Mouse (Mus musculus): ENCODE measurements around the gene Lce1a1. TPM values are rescaled to one million over a fixed set of nuclear protein-coding genes. Genes with fewer than 3 reads are reported as not detected.

Gene Lce1a1
- polyA plus RNA-seq, 1 experiment: not detected

DNA sequence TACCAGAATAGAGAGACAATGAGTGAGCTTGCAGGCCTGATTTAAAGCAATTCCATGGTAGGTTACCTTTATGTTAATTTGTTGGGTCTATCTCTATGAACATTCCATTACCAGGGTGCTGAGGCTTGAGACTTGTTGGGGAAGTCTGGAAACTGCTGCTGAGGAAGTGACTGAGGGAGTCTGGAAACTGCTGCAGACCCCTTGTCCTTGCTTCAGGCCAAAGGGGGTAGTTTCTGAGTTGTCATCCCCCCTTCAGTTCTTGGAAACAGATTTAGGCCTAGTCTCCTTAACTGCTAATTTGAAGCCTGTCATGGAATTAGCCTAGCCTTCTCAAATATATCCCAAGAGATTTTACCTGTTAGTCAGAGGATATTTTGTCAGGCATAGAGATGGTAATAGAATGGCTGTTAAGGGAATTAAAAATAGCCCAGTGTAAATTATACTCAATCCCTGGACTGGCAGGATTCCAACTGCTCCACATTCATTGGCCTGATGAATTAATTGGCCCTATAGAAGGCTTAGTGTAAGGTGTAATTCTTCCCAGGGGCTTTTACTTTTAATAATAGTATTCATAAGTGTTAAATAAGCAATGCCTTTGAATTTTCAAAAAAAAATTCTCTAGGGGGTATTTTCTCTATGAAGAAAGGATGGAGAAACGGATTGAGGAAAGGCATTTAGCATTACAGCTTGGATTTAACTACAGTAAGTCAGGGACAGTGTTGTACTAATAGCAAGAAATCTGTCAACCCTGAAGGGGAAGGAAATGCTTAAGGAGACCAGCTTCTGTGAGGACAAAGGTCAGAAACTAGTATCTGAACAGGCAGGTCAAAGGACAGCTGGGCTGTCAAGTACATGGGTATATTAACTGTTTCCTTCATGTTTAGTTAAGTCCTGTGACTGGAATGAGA is 10.1 kb downstream of the Lce1a1 start:
- TF ChIP-seq GATA1 (IDR thresholded peaks at IDR 0.05; ENCODE audit: low read length) (no peak), TAL1 (IDR thresholded peaks at IDR 0.05; ENCODE audit: low read length) (no peak)
- Histone ChIP-seq H3K9me3 (ENCODE audit: control insufficient read depth, low read length) (0 out of 2 replicates have a peak, but pooled peaks cover 3% of the 10 kb centered on the region), H3K4me3 (replicated peaks) (no peak overlapping the region), H3K36me3 (ENCODE audit: control insufficient read depth) (no peaks in the 10 kb centered on the region), H3K27me3 (ENCODE audit: control insufficient read depth) (no peaks in the 10 kb centered on the region), H3K4me1 (ENCODE audit: control insufficient read depth) (no peaks in the 10 kb centered on the region)

GRCm38 (mm10) chr3:92621560-92621959 is 26.5 kb downstream of the Lce1a1 start, which contains the start of gene Lce6a:
Gene Lce6a (minus strand): TSS chr3:92621660.
- Histone ChIP-seq H3K4me3 (replicated peaks) (no peak within 1 kb of the TSS), H3K9me3 (ENCODE audit: control insufficient read depth, low read length) (no peaks in the 10 kb centered on the region), H3K36me3 (ENCODE audit: control insufficient read depth) (no peaks in the 10 kb centered on the region), H3K27me3 (ENCODE audit: control insufficient read depth) (no peaks in the 10 kb centered on the region), H3K4me1 (ENCODE audit: control insufficient read depth) (no peaks in the 10 kb centered on the region)
- no peak for TF ChIP-seq GATA1 (IDR thresholded peaks at IDR 0.05; ENCODE audit: low read length)
- TF ChIP-seq TAL1 (IDR thresholded peaks at IDR 0.05; ENCODE audit: low read length): no peak

- H3K27me3 ChIP-seq (ENCODE audit: control insufficient read depth): no peaks in the 10 kb centered on the region
- H3K9me3 ChIP-seq (ENCODE audit: control insufficient read depth, low read length): no peaks in the 10 kb centered on the region
- no peaks in the 10 kb centered on the region for H3K4me1 ChIP-seq (ENCODE audit: control insufficient read depth)
- TF ChIP-seq GATA1 (IDR thresholded peaks at IDR 0.05; ENCODE audit: low read length) (no peak), TAL1 (IDR thresholded peaks at IDR 0.05; ENCODE audit: low read length) (no peak)
- no peak overlapping the region for H3K4me3 ChIP-seq (replicated peaks)
- H3K36me3 ChIP-seq (ENCODE audit: control insufficient read depth): no peaks in the 10 kb centered on the region
These were observed 38.3 kb downstream of the Lce1a1 start for GRCm38 (mm10) chr3:92609804-92610203.

- TF ChIP-seq GATA1 (IDR thresholded peaks at IDR 0.05; ENCODE audit: low read length): no peak
- H3K27me3 ChIP-seq (ENCODE audit: control insufficient read depth): no peaks in the 10 kb centered on the region
- H3K9me3 ChIP-seq (ENCODE audit: control insufficient read depth, low read length): no peaks in the 10 kb centered on the region
- no peaks in the 10 kb centered on the region for H3K4me1 ChIP-seq (ENCODE audit: control insufficient read depth)
- no peaks in the 10 kb centered on the region for H3K36me3 ChIP-seq (ENCODE audit: control insufficient read depth)
- no peak within 1 kb of the TSS for H3K4me3 ChIP-seq (replicated peaks)
These were observed 40.7 kb downstream of the Lce1a1 start, which contains the start of gene 2210017I01Rik for GRCm38 (mm10) chr3:92607392-92607791. Gene 2210017I01Rik (minus strand): TSS chr3:92607492.

DNA sequence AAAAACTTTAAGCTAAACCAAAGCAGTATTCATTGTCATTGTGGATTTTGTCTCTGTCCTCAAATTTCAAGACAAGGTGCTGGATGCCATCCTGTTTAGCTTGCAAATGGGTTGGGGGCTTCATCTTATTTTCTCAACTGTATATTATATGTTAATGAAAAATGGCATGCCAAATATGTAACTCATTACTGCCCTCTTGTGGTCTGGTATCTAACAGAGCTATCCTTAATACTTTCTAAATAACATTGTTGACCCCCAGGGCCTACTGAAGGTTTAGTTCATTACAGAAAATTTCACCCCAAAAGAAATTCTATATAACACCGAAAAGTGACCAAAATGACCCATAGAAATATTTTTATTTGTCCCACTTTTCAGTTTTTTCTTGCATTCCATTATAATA is 45.9 kb downstream of the Lce1a1 start:
- no peak overlapping the region for H3K4me3 ChIP-seq (replicated peaks)
- TF ChIP-seq TAL1 (IDR thresholded peaks at IDR 0.05; ENCODE audit: low read length) (no peak), GATA1 (IDR thresholded peaks at IDR 0.05; ENCODE audit: low read length) (no peak)
- H3K4me1 ChIP-seq (ENCODE audit: control insufficient read depth): no peaks in the 10 kb centered on the region
- no peaks in the 10 kb centered on the region for H3K36me3 ChIP-seq (ENCODE audit: control insufficient read depth)
- no peaks in the 10 kb centered on the region for H3K9me3 ChIP-seq (ENCODE audit: control insufficient read depth, low read length)
- no peaks in the 10 kb centered on the region for H3K27me3 ChIP-seq (ENCODE audit: control insufficient read depth)

GRCm38 (mm10) chr3:92600456-92600855 is 47.7 kb downstream of the Lce1a1 start:
- no peaks in the 10 kb centered on the region for H3K36me3 ChIP-seq (ENCODE audit: control insufficient read depth)
- TF ChIP-seq TAL1 (IDR thresholded peaks at IDR 0.05; ENCODE audit: low read length) (no peak), GATA1 (IDR thresholded peaks at IDR 0.05; ENCODE audit: low read length) (no peak)

GRCm38 (mm10) chr3:92599973-92600372 is 48.1 kb downstream of the Lce1a1 start:
- no peaks in the 10 kb centered on the region for H3K9me3 ChIP-seq (ENCODE audit: control insufficient read depth, low read length)
- TF ChIP-seq GATA1 (IDR thresholded peaks at IDR 0.05; ENCODE audit: low read length): no peak
- no peak for TF ChIP-seq TAL1 (IDR thresholded peaks at IDR 0.05; ENCODE audit: low read length)
- H3K36me3 ChIP-seq (ENCODE audit: control insufficient read depth): no peaks in the 10 kb centered on the region
- H3K4me3 ChIP-seq (replicated peaks): no peak overlapping the region
- no peaks in the 10 kb centered on the region for H3K4me1 ChIP-seq (ENCODE audit: control insufficient read depth)
- H3K27me3 ChIP-seq (ENCODE audit: control insufficient read depth): no peaks in the 10 kb centered on the region

More at GRCm38 (mm10) chr3:92600456-92600855, 47.7 kb downstream of the Lce1a1 start:
- H3K27me3 ChIP-seq (ENCODE audit: control insufficient read depth): no peaks in the 10 kb centered on the region
- no peak overlapping the region for H3K4me3 ChIP-seq (replicated peaks)
- H3K9me3 ChIP-seq (ENCODE audit: control insufficient read depth, low read length): no peaks in the 10 kb centered on the region
- H3K4me1 ChIP-seq (ENCODE audit: control insufficient read depth): no peaks in the 10 kb centered on the region

DNA sequence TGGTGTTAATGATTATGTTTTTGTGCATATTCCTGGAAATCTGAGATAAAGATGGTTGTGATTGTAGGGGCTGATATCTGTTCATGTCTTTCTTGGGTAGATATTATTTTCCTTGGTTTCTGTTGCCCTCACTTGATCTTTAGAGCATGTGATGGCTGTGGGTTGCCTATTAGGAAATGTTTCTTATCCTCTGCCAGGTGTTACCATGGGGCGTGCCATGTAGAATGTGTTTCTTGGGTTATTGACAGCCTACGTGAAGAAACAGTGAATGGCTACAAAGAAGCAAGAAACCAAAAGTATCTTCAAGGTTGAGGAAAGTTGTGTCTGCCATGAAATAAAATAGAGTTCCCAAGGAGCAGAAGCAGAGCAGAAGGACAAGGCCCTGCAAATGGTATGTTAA is 49.7 kb downstream of the Lce1a1 start:
- H3K4me3 ChIP-seq (replicated peaks): no peak overlapping the region
- no peaks in the 10 kb centered on the region for H3K4me1 ChIP-seq (ENCODE audit: control insufficient read depth)
- H3K27me3 ChIP-seq (ENCODE audit: control insufficient read depth): no peaks in the 10 kb centered on the region
- TF ChIP-seq TAL1 (IDR thresholded peaks at IDR 0.05; ENCODE audit: low read length): no peak
- H3K9me3 ChIP-seq (ENCODE audit: control insufficient read depth, low read length): no peaks in the 10 kb centered on the region
- H3K36me3 ChIP-seq (ENCODE audit: control insufficient read depth): no peaks in the 10 kb centered on the region

Other genes with a start within 250 kb of the Lce1a1 start
- not detected in 2 replicates for gene Sprr2i, start 240.3 kb downstream of the Lce1a1 start, polyA plus RNA-seq (2012)
- not detected in 2 replicates for gene Sprr2j-ps, start 230.2 kb downstream of the Lce1a1 start, polyA plus RNA-seq (2012)
- gene Gm9774, start 218.9 kb downstream of the Lce1a1 start, polyA plus RNA-seq (2012): 2.0 and 2.3 TPM in 2 replicates
- not detected in 2 replicates for gene Sprr2k, start 215.7 kb downstream of the Lce1a1 start, polyA plus RNA-seq (2012)
- gene Sprr1b, start 209.5 kb downstream of the Lce1a1 start, polyA plus RNA-seq (2012): not detected in 2 replicates
- gene Sprr3, start 189.6 kb downstream of the Lce1a1 start, polyA plus RNA-seq (2012): not detected in 2 replicates
- gene Sprr1a, start 162.4 kb downstream of the Lce1a1 start, polyA plus RNA-seq (2012): not detected in 2 replicates
- not detected in 2 replicates for gene Sprr4, start 147.8 kb downstream of the Lce1a1 start, polyA plus RNA-seq (2012)
- gene 2310046K23Rik, start 113.8 kb downstream of the Lce1a1 start, polyA plus RNA-seq (2012): not detected in 2 replicates
- not detected in 2 replicates for gene Ivl, start 74.6 kb downstream of the Lce1a1 start, polyA plus RNA-seq (2012)
- not detected in 2 replicates for gene Smcp, start 59.3 kb downstream of the Lce1a1 start, polyA plus RNA-seq (2012)
- gene 2210017I01Rik, start 40.8 kb downstream of the Lce1a1 start, polyA plus RNA-seq (2012): not detected in 2 replicates
- not detected in 2 replicates for gene Lce6a, start 26.6 kb downstream of the Lce1a1 start, polyA plus RNA-seq (2012)
- gene Lce1b, start 8.6 kb upstream of the Lce1a1 start, polyA plus RNA-seq (2012): not detected in 2 replicates
- gene Lce1a2, start 22.0 kb upstream of the Lce1a1 start, polyA plus RNA-seq (2012): not detected in 2 replicates
- gene Lce1c, start 30.9 kb upstream of the Lce1a1 start, polyA plus RNA-seq (2012): not detected in 2 replicates
- gene Lce1d, start 38.9 kb upstream of the Lce1a1 start, polyA plus RNA-seq (2012): not detected in 2 replicates
- not detected in 2 replicates for gene Lce1e, start 60.8 kb upstream of the Lce1a1 start, polyA plus RNA-seq (2012)
- gene Lce1f, start 72.0 kb upstream of the Lce1a1 start, polyA plus RNA-seq (2012): not detected in 2 replicates
- not detected in 2 replicates for gene Gm38119, start 90.8 kb upstream of the Lce1a1 start, polyA plus RNA-seq (2012)
- not detected in 2 replicates for gene Lce1g, start 104.0 kb upstream of the Lce1a1 start, polyA plus RNA-seq (2012)
- gene Lce1h, start 116.8 kb upstream of the Lce1a1 start, polyA plus RNA-seq (2012): not detected in 2 replicates
- gene Lce1i, start 130.6 kb upstream of the Lce1a1 start, polyA plus RNA-seq (2012): not detected in 2 replicates
- not detected in 2 replicates for gene Lce1j, start 142.2 kb upstream of the Lce1a1 start, polyA plus RNA-seq (2012)
- gene Lce1k, start 159.6 kb upstream of the Lce1a1 start, polyA plus RNA-seq (2012): not detected in 2 replicates
- gene Kprp, start 178.9 kb upstream of the Lce1a1 start, polyA plus RNA-seq (2012): not detected in 2 replicates
- not detected in 2 replicates for gene Lce1l, start 203.0 kb upstream of the Lce1a1 start, polyA plus RNA-seq (2012)
- not detected in 2 replicates for gene 2310050C09Rik, start 221.9 kb upstream of the Lce1a1 start, polyA plus RNA-seq (2012)

Data from erythroblast, embryonic 14.5 days (primary cell).